Mouse (Mus musculus) ES-E14 (cell line): ENCODE data around the gene Pgd. TPM values are rescaled to one million over a fixed set of nuclear protein-coding genes. Genes with fewer than 3 reads are reported as not detected.
A peak's percentile ranks its signal among the peaks of the same experiment; 100 is the strongest.

Experiments
- DNase-seq: peaks from one replicate; pipeline ENCODE4 v3.0.0-alpha.2; 2013; ENCODE audit warnings: low read depth, low spot score
- H3K27ac ChIP-seq: 2 replicates; pipeline ENCODE4 v1.5.1; 2012; ENCODE audit warnings: low read depth, mild to moderate bottlenecking, low read length, moderate library complexity, mixed read lengths; ENCODE audit not compliant: poor library complexity, insufficient read depth, severe bottlenecking
- H3K36me3 ChIP-seq: 2 replicates; pipeline ENCODE4 v1.6.1; 2012; ENCODE audit warnings: mild to moderate bottlenecking, low read length, moderate library complexity, mixed read lengths; ENCODE audit not compliant: control insufficient read depth, poor library complexity, insufficient read depth, severe bottlenecking
- H3K4me1 ChIP-seq, 2 experiments: fragments of 150-350 bp in 1 of 2; sonication (generic) in 1 of 2; 2 replicates each; pipeline ENCODE4 v1.6.1; 2012; ENCODE audit warnings: low read length in 2 of 2, mild to moderate bottlenecking in 1 of 2, mixed read lengths in 1 of 2; ENCODE audit not compliant: control insufficient read depth in 2 of 2, insufficient read depth in 2 of 2, poor library complexity in 1 of 2
- H3K4me3 ChIP-seq, 2 experiments: fragments of 150-350 bp in 1 of 2; sonication (generic) in 1 of 2; 2 replicates each; pipeline ENCODE4 v1.5.1; 2012; ENCODE audit warnings: low read length in 2 of 2, low read depth in 1 of 2, mild to moderate bottlenecking in 1 of 2, mixed read lengths in 1 of 2; ENCODE audit not compliant: insufficient read depth in 1 of 2, poor library complexity in 1 of 2, severe bottlenecking in 1 of 2
- H3K9ac ChIP-seq: 2 replicates; pipeline ENCODE4 v1.6.1; 2012; ENCODE audit warnings: low read depth, mild to moderate bottlenecking, low read length, mixed read lengths; ENCODE audit not compliant: poor library complexity, insufficient read depth, severe bottlenecking
- H3K9me3 ChIP-seq: fragments of 150-350 bp; sonication (generic); 2 replicates; pipeline ENCODE4 v1.6.1; 2012; ENCODE audit warnings: low read depth, mild to moderate bottlenecking, low read length; ENCODE audit not compliant: control insufficient read depth, insufficient read depth
- CHD2 ChIP-seq: IDR thresholded peaks from 2 replicates; pipeline ENCODE4 v1.6.1; 2014; ENCODE audit warnings: mild to moderate bottlenecking, low read depth, low read length, inconsistent platforms
- HCFC1 ChIP-seq: IDR thresholded peaks from 2 replicates; pipeline ENCODE4 v1.6.1; 2012; ENCODE audit warnings: low read length, inconsistent platforms, borderline replicate concordance; ENCODE audit not compliant: insufficient read depth
- MAFK ChIP-seq: IDR thresholded peaks from 2 replicates; pipeline ENCODE4 v1.6.1; 2014; ENCODE audit warnings: mild to moderate bottlenecking, low read depth, low read length, inconsistent platforms; ENCODE audit not compliant: insufficient read depth
- ZC3H11A ChIP-seq: IDR thresholded peaks from 2 replicates; pipeline ENCODE4 v1.6.1; 2012; ENCODE audit warnings: low read depth, mild to moderate bottlenecking, inconsistent platforms, low read length, borderline replicate concordance
- ZNF384 ChIP-seq: IDR thresholded peaks from 2 replicates; pipeline ENCODE4 v1.6.1; 2012; ENCODE audit warnings: low read depth, low read length, inconsistent platforms
- in situ Hi-C, 2 experiments: fragments of 600-800 bp; cut with MboI; formaldehyde crosslinking; loops; one replicate each; pipeline ENCODE4 v1.15.1; 2025; ENCODE audit warnings: low sequenced_read_pairs in 2 of 2, inconsistent platforms in 1 of 2; ENCODE audit not compliant: unreplicated experiment in 2 of 2
- total RNA-seq: library from RNA; depleted of rRNA; stranded (reverse); fragments of 300-350 nt; gene quantifications from 2 replicates; pipeline ENCODE4 v1.2.3, GENCODE M21; 2012

Pgd gene
- total RNA-seq, 1 experiment, result 63.7 TPM

DNA sequence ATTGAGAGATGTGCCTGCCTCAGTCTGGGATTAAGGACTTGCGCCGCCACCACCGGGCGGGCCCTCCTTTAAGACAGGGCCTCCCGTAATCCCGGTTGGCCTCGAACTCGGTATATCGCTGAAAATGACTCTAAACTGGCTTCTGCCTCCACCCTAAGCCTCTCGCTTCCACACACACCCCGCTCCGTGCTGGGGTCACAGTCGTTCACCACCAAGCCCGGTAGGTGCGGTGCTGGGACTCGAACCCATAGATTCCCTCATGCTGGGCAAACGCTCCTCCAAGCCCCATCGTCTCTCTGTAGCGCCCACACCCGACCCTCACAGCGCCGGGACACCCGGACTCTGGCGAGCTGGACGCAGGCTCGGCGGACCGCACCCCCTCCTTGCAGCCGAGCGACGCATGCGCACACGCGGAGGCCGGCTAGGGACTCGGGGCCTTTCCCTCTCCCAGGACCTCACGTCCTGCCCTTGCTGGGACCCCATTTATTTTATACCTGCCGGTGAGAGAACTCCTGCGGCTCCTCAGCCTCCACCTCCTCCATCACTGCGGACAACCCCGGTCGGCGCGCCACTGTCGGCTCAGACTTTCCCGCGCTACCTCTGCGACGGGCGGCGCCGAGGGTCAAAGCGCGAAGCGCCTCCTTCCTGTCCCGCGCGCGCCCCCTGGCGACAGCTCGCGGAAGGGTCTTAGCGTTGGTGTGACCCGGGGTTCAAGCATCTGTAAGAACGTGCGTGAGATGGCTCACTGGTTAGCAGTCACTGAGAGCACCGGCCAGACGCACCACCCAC, 29.4 kb downstream of the Pgd start, which contains the start of gene Cenps:
Gene Cenps, minus strand, starts transcription at position 648 of the 789 bp plus-strand sequence.
- H3K27ac ChIP-seq, result peak within 1 kb of the TSS; percentile 61; the same call in 1 of the 2 replicates
- no peaks in the 10 kb centered on the region for H3K9me3 ChIP-seq
- peak; percentile 85 for DNase-seq
- peak within 1 kb of the TSS; percentile 74 to 92 for H3K4me3 ChIP-seq
- in situ Hi-C loops, result no loop called here
- peaks cover 2 to 7% of the 10 kb centered on the region in 2 experiments; a peak in 1 of 4 replicates for H3K4me1 ChIP-seq
- TF ChIP-seq HCFC1 (peak; percentile 73; the same call in 1 of the 2 replicates), ZNF384 (no peak)
- H3K36me3 ChIP-seq, result peaks cover under 1% of the 10 kb centered on the region; the same call in 1 of the 2 replicates
- peak within 1 kb of the TSS; percentile 92 for H3K9ac ChIP-seq

DNA sequence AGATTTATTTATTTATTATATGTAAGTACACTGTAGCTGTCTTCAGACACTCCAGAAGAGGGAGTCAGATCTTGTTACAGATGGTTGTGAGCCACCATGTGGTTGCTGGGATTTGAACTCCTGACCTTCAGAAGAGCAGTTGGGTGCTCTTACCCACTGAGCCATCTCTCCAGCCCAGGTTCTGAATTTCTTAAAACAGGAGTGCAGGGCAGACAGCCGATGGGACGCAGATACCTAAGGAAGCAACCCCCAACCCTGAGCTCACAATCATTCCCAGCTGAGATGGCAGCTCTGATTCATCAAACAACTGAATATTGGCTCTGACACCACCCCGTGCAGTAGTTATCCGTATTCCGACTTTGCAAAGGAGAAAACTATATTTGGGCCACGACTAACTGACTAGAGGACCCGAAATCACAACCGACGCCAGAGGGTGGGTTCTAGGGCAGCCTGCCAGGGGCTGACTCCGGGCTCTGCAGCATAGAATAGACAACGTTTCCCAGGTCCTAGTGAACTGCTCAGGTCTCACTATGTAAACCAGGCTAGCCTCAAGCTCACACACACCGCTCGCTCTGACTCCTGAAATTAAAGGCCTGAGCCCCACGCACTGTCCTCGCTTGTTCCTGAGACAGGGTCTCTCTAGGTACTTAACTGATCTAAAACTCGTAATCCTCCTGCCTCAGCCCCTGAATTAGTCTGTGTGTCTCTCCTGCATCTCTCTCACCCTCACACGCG, 30.3 kb downstream of the Pgd start:
- in situ Hi-C loops, result no loop called here
- DNase-seq, result no peak
- TF ChIP-seq HCFC1 (no peak), ZNF384 (no peak), MAFK (no peak), ZC3H11A (no peak), CHD2 (no peak)
- H3K9me3 ChIP-seq, result no peaks in the 10 kb centered on the region
- no peak overlapping the region for H3K27ac ChIP-seq
- H3K36me3 ChIP-seq, result peaks cover 8% of the 10 kb centered on the region
- peak overlapping the region; percentile 74 to 92 for H3K4me3 ChIP-seq
- H3K4me1 ChIP-seq, result peaks cover 2 to 10% of the 10 kb centered on the region in 2 experiments; a peak in 2 of 4 replicates
- H3K9ac ChIP-seq, result peak overlapping the region; percentile 92

DNA sequence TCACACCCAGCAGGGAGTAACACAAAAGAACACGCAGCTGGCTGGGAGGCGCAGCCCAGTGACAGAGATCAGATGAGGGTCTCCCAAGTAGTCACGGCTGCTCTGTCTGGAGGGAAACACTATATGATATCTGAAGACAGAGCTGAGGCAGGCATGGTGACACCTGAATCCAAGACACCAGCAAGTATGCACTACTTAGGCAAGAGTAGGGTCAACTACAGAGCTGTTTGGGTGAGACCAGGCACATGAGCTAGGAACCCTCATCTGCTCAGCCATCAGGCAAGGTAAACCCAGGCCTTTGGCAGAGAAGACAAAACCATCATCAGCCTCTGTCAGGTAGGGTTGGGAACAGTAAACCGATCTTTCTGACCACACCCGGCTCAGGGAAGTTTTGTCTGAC, 33.2 kb downstream of the Pgd start:
- no peak for TF ChIP-seq ZNF384
- no peak for TF ChIP-seq ZC3H11A
- TF ChIP-seq HCFC1, result no peak
- TF ChIP-seq MAFK, result no peak
- no peak for TF ChIP-seq CHD2
- H3K4me1 ChIP-seq, result peaks cover 2 to 12% of the 10 kb centered on the region in 2 experiments; a peak in 2 of 4 replicates
- H3K4me3 ChIP-seq, result no peak overlapping the region
- no peak overlapping the region for H3K27ac ChIP-seq
- no peak overlapping the region for H3K9ac ChIP-seq
- in situ Hi-C loops, result no loop called here
- no peaks in the 10 kb centered on the region for H3K9me3 ChIP-seq
- no peak for DNase-seq
- H3K36me3 ChIP-seq, result peaks cover 24% of the 10 kb centered on the region

DNA sequence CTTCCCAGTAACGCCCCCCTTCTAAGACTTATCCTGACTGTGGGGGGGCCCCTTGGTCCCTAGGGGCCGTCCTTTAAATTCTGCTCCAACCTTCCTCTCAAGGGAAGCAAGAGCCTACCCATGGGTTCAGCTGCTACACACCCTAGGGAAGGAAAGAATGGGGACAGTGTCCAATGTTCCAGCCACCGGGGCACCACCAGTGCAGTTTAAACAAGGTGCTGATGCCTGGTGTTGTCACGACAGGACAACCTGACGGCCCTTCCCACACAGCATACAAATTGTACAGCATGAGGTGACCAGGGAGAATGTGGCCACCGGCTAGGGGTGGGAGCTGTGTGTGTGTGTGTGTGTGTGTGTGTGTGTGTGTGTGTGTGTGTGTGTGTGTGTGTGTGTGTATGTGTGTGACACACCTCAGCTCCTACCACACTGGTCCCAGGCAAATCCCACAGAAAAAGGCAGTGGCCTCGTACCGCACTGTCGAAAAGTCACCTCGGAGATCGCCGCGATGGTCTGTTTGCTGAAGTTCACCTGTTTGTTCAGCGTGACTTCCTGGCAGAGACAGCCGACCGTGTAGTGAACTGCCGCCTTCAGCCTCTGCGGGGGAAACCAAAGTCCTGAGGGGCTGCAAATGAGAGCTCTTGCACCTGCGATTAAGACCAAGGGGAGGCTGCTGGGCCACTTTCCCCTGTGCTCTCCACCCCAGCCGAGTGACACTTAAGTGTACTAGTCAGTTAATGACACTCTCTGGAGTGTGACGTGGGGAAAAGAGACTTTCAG, 34.6 kb downstream of the Pgd start:
- in situ Hi-C loops, result no loop called here
- H3K4me1 ChIP-seq, result peaks cover 2 to 15% of the 10 kb centered on the region in 2 experiments; a peak in 2 of 4 replicates
- H3K9ac ChIP-seq, result no peak overlapping the region
- H3K27ac ChIP-seq, result no peak overlapping the region
- DNase-seq, result no peak
- H3K36me3 ChIP-seq, result peaks cover 31% of the 10 kb centered on the region
- no peak for TF ChIP-seq MAFK
- TF ChIP-seq ZNF384, result no peak
- no peak for TF ChIP-seq ZC3H11A
- TF ChIP-seq HCFC1, result no peak
- no peak for TF ChIP-seq CHD2
- no peak overlapping the region for H3K4me3 ChIP-seq
- H3K9me3 ChIP-seq, result no peaks in the 10 kb centered on the region
